ENCODE assay signal across 17 mouse cellular contexts in genomic region chr1:149129767-149130287, GRCm38 (mm10).
"Had no signal": no experiment of that assay in that cellular context is flagged by ENCODE, and none has a peak within 500 bp of the region (broad histone marks: within the 10 kb centered on the region; RNA-seq: fewer than 3 reads in every experiment).

No protein-coding gene starts in this region.

- H3K36me3 ChIP-seq: midbrain, embryonic 13.5 days; midbrain, embryonic 15.5 days; neural tube, embryonic 12.5 days; stomach, embryonic 15.5 days had no signal

- H3K9me3 ChIP-seq: megakaryocyte, embryonic 14.5 days; midbrain, embryonic 13.5 days; midbrain, embryonic 15.5 days; neural tube, embryonic 12.5 days; stomach, embryonic 15.5 days had no signal

- H3K4me1 ChIP-seq: megakaryocyte, embryonic 14.5 days; midbrain, embryonic 13.5 days; midbrain, embryonic 15.5 days; neural tube, embryonic 12.5 days; stomach, embryonic 15.5 days had no signal

- ATAC-seq: midbrain, embryonic 13.5 days; midbrain, embryonic 15.5 days had no signal

- H3K27ac ChIP-seq: midbrain, embryonic 13.5 days; midbrain, embryonic 15.5 days; neural tube, embryonic 12.5 days; stomach, embryonic 15.5 days; stomach, postnatal 0 days had no signal

- H3K9ac ChIP-seq: lung, embryonic 14.5 days; midbrain, embryonic 13.5 days; midbrain, embryonic 15.5 days; neural tube, embryonic 12.5 days; stomach, embryonic 15.5 days had no signal

- DNase-seq: lung, adult 18-20 months; lung, embryonic 14.5 days; lung, postnatal 10 days; lung, postnatal 4 days; retina, postnatal 1 day; right cerebral cortex, adult 18-20 months; right cerebral cortex, postnatal 25 days; right cerebral cortex, postnatal 4 days; thymus, adult 2 months; thymus, postnatal 25 days; thymus, postnatal 4 days had no signal

- H3K4me3 ChIP-seq: megakaryocyte, embryonic 14.5 days; midbrain, embryonic 13.5 days; midbrain, embryonic 15.5 days; neural tube, embryonic 12.5 days; stomach, embryonic 15.5 days had no signal

- H3K27me3 ChIP-seq: megakaryocyte, embryonic 14.5 days; midbrain, embryonic 13.5 days; midbrain, embryonic 15.5 days; neural tube, embryonic 12.5 days; stomach, embryonic 15.5 days had no signal
